19 mouse cellular contexts compared by ENCODE assay signal in the genomic region with DNA sequence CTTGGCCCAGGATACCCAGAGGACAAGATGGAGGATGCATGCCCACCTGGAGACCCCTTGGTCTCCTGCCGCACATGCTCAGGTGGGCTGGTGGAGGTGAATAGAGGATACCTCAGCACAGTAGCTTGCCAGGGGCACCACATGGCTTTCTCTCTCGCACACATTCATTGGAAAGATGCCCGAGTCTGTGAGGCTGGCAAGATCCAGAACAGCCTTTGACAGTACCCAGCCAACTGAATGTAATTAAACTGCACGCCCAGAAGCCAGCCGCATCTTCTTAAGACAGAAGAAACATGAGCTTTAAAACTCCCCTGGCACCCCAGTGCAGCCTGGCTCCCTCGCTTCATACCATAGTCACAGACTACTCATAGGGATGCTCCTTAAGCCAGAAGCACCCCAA.
DNase-seq lines count a peak whose midpoint lies in the region; ATAC-seq and TF ChIP-seq lines count a peak whose summit lies in the region.
"Had no signal": no experiment of that assay in that cellular context is flagged by ENCODE, and none has a peak within 500 bp of the region (broad histone marks: within the 10 kb centered on the region; RNA-seq: fewer than 3 reads in every experiment).

No protein-coding gene starts in this region.

- peaks cover 6% of the 10 kb centered on the region for H3K4me1 ChIP-seq in forebrain, embryonic 15.5 days
- no peaks in the 10 kb centered on the region for H3K4me1 ChIP-seq in forebrain, embryonic 11.5 days (replicated peaks; ENCODE audit: control insufficient read depth, insufficient read depth, low read length)
- peaks cover 15% of the 10 kb centered on the region for H3K4me1 ChIP-seq in forebrain, embryonic 16.5 days (replicated peaks; ENCODE audit: control insufficient read depth, insufficient read depth, low read length)
- peaks cover 5% of the 10 kb centered on the region; the same call in 1 of the 2 replicates for H3K4me1 ChIP-seq in heart, embryonic 12.5 days (replicated peaks)
- no peaks in the 10 kb centered on the region for H3K4me1 ChIP-seq in stomach, postnatal 0 days (replicated peaks; ENCODE audit: control insufficient read depth, insufficient read depth)

- DNase-seq in forebrain, embryonic 11.5 days (ENCODE audit: low spot score): no peak
- peak; percentile 52 to 59 for DNase-seq in left cerebral cortex, postnatal 10 days (ENCODE audit: extremely low spot score in 1 of 2, low spot score in 2 of 2)
- no peak for DNase-seq in left cerebral cortex, adult 11 months (ENCODE audit: low spot score)
- peak; percentile 61 for DNase-seq in adipocyte (ENCODE audit: low spot score)
- no peak for DNase-seq in stomach, postnatal 0 days (ENCODE audit: low spot score)
- DNase-seq: adrenal gland, postnatal 10 days; heart, postnatal 4 days; lung, adult 18-20 months; lung, postnatal 4 days; thymus, postnatal 36 days had no signal

- 42% methylated on average over 6 of the region's 6 CpGs for WGBS in forebrain, embryonic 15.5 days
- WGBS in forebrain, embryonic 11.5 days: 90% methylated on average over 6 of the region's 6 CpGs
- 47% methylated on average over 6 of the region's 6 CpGs for WGBS in forebrain, embryonic 16.5 days
- WGBS in heart, embryonic 12.5 days: 84% methylated on average over 6 of the region's 6 CpGs
- 85% methylated on average over 6 of the region's 6 CpGs for WGBS in stomach, postnatal 0 days

- no peaks in the 10 kb centered on the region for H3K36me3 ChIP-seq in forebrain, embryonic 15.5 days
- H3K36me3 ChIP-seq in forebrain, embryonic 11.5 days (ENCODE audit: control insufficient read depth, insufficient read depth, low read length): no peaks in the 10 kb centered on the region
- H3K36me3 ChIP-seq in forebrain, embryonic 16.5 days (ENCODE audit: control insufficient read depth, insufficient read depth): no peaks in the 10 kb centered on the region
- 0 out of 2 replicates have a peak, but pooled peaks cover 2% of the 10 kb centered on the region for H3K36me3 ChIP-seq in heart, embryonic 12.5 days
- H3K36me3 ChIP-seq in stomach, postnatal 0 days (ENCODE audit: control insufficient read depth, insufficient read depth, low read length): no peaks in the 10 kb centered on the region
- H3K36me3 ChIP-seq: embryonic facial prominence, embryonic 15.5 days; G1E; heart, embryonic 13.5 days; limb, embryonic 15.5 days had no signal

- H3K9ac ChIP-seq in forebrain, embryonic 15.5 days (replicated peaks): no peak overlapping the region
- H3K9ac ChIP-seq in forebrain, embryonic 11.5 days (ENCODE audit: low read length): no peak overlapping the region
- H3K9ac ChIP-seq in forebrain, embryonic 16.5 days (replicated peaks; ENCODE audit: low read depth, low read length): no peak overlapping the region
- no peak overlapping the region for H3K9ac ChIP-seq in heart, embryonic 12.5 days
- H3K9ac ChIP-seq in stomach, postnatal 0 days (ENCODE audit: low read length): no peak overlapping the region
- H3K9ac ChIP-seq: embryonic facial prominence, embryonic 15.5 days; heart, embryonic 13.5 days; limb, embryonic 15.5 days had no signal

- H3K27ac ChIP-seq in forebrain, embryonic 15.5 days (replicated peaks): no peak overlapping the region
- no peak overlapping the region for H3K27ac ChIP-seq in forebrain, embryonic 11.5 days (ENCODE audit: low read depth, low read length)
- no peak overlapping the region for H3K27ac ChIP-seq in forebrain, embryonic 16.5 days (ENCODE audit: low read length)
- H3K27ac ChIP-seq in heart, embryonic 12.5 days (ENCODE audit: poor library complexity, severe bottlenecking): no peak overlapping the region
- H3K27ac ChIP-seq in stomach, postnatal 0 days (replicated peaks): no peak overlapping the region
- H3K27ac ChIP-seq: embryonic facial prominence, embryonic 15.5 days; heart, embryonic 13.5 days; limb, embryonic 15.5 days had no signal

- no peak for TF ChIP-seq EP300 in stomach, postnatal 0 days (optimal IDR thresholded peaks at IDR 0.05)

- intact Hi-C loops in left cerebral cortex, postnatal 10 days (cut with DNase I): no loop called here

- no peak overlapping the region for H3K4me3 ChIP-seq in forebrain, embryonic 15.5 days
- no peak overlapping the region for H3K4me3 ChIP-seq in forebrain, embryonic 11.5 days (ENCODE audit: low read depth, low read length)
- H3K4me3 ChIP-seq in forebrain, embryonic 16.5 days (replicated peaks; ENCODE audit: low read length): no peak overlapping the region
- H3K4me3 ChIP-seq in heart, embryonic 12.5 days: no peak overlapping the region
- no peak overlapping the region for H3K4me3 ChIP-seq in stomach, postnatal 0 days (ENCODE audit: low read depth, low read length)
- H3K4me3 ChIP-seq: embryonic facial prominence, embryonic 15.5 days; heart, embryonic 13.5 days; limb, embryonic 15.5 days had no signal

- peak; percentile 53 for ATAC-seq in forebrain, embryonic 15.5 days (replicated peaks)
- ATAC-seq in forebrain, embryonic 11.5 days (replicated peaks; ENCODE audit: low FRiP score): no peak
- ATAC-seq in forebrain, embryonic 16.5 days: peak; percentile 58; the same call in 1 of the 2 replicates
- no peak for ATAC-seq in heart, embryonic 12.5 days (ENCODE audit: insufficient number of reproducible peaks, low FRiP score)
- no peak for ATAC-seq in stomach, postnatal 0 days (ENCODE audit: low FRiP score, low TSS enrichment)
- ATAC-seq: intestine, embryonic 16.5 days; midbrain, embryonic 16.5 days had no signal

- no peak overlapping the region for H3K4me2 ChIP-seq in forebrain, embryonic 15.5 days (replicated peaks)
- no peak overlapping the region for H3K4me2 ChIP-seq in forebrain, embryonic 11.5 days (ENCODE audit: low read depth, low read length, severe bottlenecking)
- H3K4me2 ChIP-seq in forebrain, embryonic 16.5 days (ENCODE audit: low read length): no peak overlapping the region
- no peak overlapping the region for H3K4me2 ChIP-seq in heart, embryonic 12.5 days
- H3K4me2 ChIP-seq in stomach, postnatal 0 days (replicated peaks; ENCODE audit: low read depth): no peak overlapping the region
- H3K4me2 ChIP-seq: embryonic facial prominence, embryonic 15.5 days; heart, embryonic 13.5 days; limb, embryonic 15.5 days had no signal

- H3K27me3 ChIP-seq in forebrain, embryonic 15.5 days: no peaks in the 10 kb centered on the region
- no peaks in the 10 kb centered on the region for H3K27me3 ChIP-seq in forebrain, embryonic 11.5 days (ENCODE audit: control insufficient read depth, insufficient read depth, low read length)
- no peaks in the 10 kb centered on the region for H3K27me3 ChIP-seq in forebrain, embryonic 16.5 days (replicated peaks; ENCODE audit: control insufficient read depth, insufficient read depth, low read length)
- H3K27me3 ChIP-seq in heart, embryonic 12.5 days (replicated peaks): no peaks in the 10 kb centered on the region
- H3K27me3 ChIP-seq in stomach, postnatal 0 days (ENCODE audit: control insufficient read depth, insufficient read depth, low read length): no peaks in the 10 kb centered on the region
- H3K27me3 ChIP-seq: embryonic facial prominence, embryonic 15.5 days; limb, embryonic 15.5 days had no signal

- H3K9me3 ChIP-seq in forebrain, embryonic 15.5 days: no peaks in the 10 kb centered on the region
- H3K9me3 ChIP-seq in forebrain, embryonic 11.5 days (ENCODE audit: control insufficient read depth, low read length): peaks cover 12% of the 10 kb centered on the region; the same call in 1 of the 2 replicates
- peaks cover 4% of the 10 kb centered on the region; the same call in 1 of the 2 replicates for H3K9me3 ChIP-seq in forebrain, embryonic 16.5 days (ENCODE audit: control insufficient read depth, low read length)
- peaks cover 29% of the 10 kb centered on the region for H3K9me3 ChIP-seq in heart, embryonic 12.5 days (replicated peaks)
- H3K9me3 ChIP-seq in stomach, postnatal 0 days (ENCODE audit: control insufficient read depth, low read length): 0 out of 2 replicates have a peak, but pooled peaks cover 5% of the 10 kb centered on the region
- H3K9me3 ChIP-seq: embryonic facial prominence, embryonic 15.5 days; G1E had no signal

- no peak for TF ChIP-seq CTCF in stomach, postnatal 0 days (IDR thresholded peaks at IDR 0.05; ENCODE audit: low read depth)

Comparison
In these comparisons a context has a peak if more than half of its experiments do, and no peak if none do; other contexts are left out.
1. ATAC-seq: peak in forebrain, embryonic 15.5 days (single experiment) and forebrain, embryonic 16.5 days (single experiment); none in forebrain, embryonic 11.5 days (single experiment), heart, embryonic 12.5 days (single experiment) and stomach, postnatal 0 days (single experiment).
2. DNase-seq: peak in left cerebral cortex, postnatal 10 days (2 of 2) and adipocyte (single experiment); none in forebrain, embryonic 11.5 days (single experiment), left cerebral cortex, adult 11 months (single experiment) and stomach, postnatal 0 days (single experiment).